Mouse (Mus musculus) T-cell, adult 2 months (primary cell): ENCODE results near the gene Tango6.
A peak's percentile ranks its signal among the peaks of the same experiment; 100 is the strongest.

Experiments used
- DNase-seq: peaks from one replicate; pipeline ENCODE4 v3.0.0; 2022; ENCODE audit warnings: low spot score

The Tango6 gene

GRCm38 (mm10) chr8:106682971-106683668, at the start of gene Tango6:
TSS of gene Tango6 (plus strand) at chr8:106683068.
- peak; percentile 87 for DNase-seq

GRCm38 (mm10) chr8:106633361-106634158, 49.3 kb upstream of the Tango6 start:
- peak; percentile 59 for DNase-seq

GRCm38 (mm10) chr8:106635284-106635683, 47.6 kb upstream of the Tango6 start:
- DNase-seq = no peak

- DNase-seq = no peak
Observed at GRCm38 (mm10) chr8:106637446-106637845, 45.4 kb upstream of the Tango6 start.

GRCm38 (mm10) chr8:106638768-106639295, 44.0 kb upstream of the Tango6 start:
- no peak for DNase-seq

- DNase-seq = no peak
Observed at GRCm38 (mm10) chr8:106640212-106640611, 42.7 kb upstream of the Tango6 start.

GRCm38 (mm10) chr8:106640921-106641320, 41.9 kb upstream of the Tango6 start:
- no peak for DNase-seq

GRCm38 (mm10) chr8:106642172-106642571, 40.7 kb upstream of the Tango6 start:
- no peak for DNase-seq

GRCm38 (mm10) chr8:106643100-106643499, 39.8 kb upstream of the Tango6 start:
- peak; percentile 91 for DNase-seq

- DNase-seq = no peak
Observed at GRCm38 (mm10) chr8:106644957-106645356, 37.9 kb upstream of the Tango6 start.

GRCm38 (mm10) chr8:106646153-106646552, 36.7 kb upstream of the Tango6 start:
- DNase-seq = no peak

- no peak for DNase-seq
Observed at GRCm38 (mm10) chr8:106646731-106647130, 36.1 kb upstream of the Tango6 start.

GRCm38 (mm10) chr8:106647387-106647786, 35.5 kb upstream of the Tango6 start:
- peak; percentile 75 for DNase-seq

GRCm38 (mm10) chr8:106648421-106648820, 34.4 kb upstream of the Tango6 start:
- DNase-seq = no peak

- no peak for DNase-seq
Observed at GRCm38 (mm10) chr8:106651994-106652393, 30.9 kb upstream of the Tango6 start.

GRCm38 (mm10) chr8:106656046-106656445, 26.8 kb upstream of the Tango6 start:
- DNase-seq = no peak

GRCm38 (mm10) chr8:106672786-106673185, 10.1 kb upstream of the Tango6 start:
- no peak for DNase-seq

GRCm38 (mm10) chr8:106674318-106674717, 8.6 kb upstream of the Tango6 start:
- no peak for DNase-seq

GRCm38 (mm10) chr8:106674894-106675293, 8.0 kb upstream of the Tango6 start:
- DNase-seq = no peak

- DNase-seq = no peak
Observed at GRCm38 (mm10) chr8:106684387-106684786, 1.5 kb downstream of the Tango6 start.

GRCm38 (mm10) chr8:106687479-106687878, 4.6 kb downstream of the Tango6 start:
- peak; percentile 30 for DNase-seq

- DNase-seq = no peak
Observed at GRCm38 (mm10) chr8:106697748-106698248, 14.9 kb downstream of the Tango6 start.

GRCm38 (mm10) chr8:106699588-106699987, 16.7 kb downstream of the Tango6 start:
- peak; percentile 16 for DNase-seq
